Mouse (Mus musculus) heart, adult 2 months (tissue): Measurements from ENCODE around the gene Ptger1.

Experiments
- EP300 ChIP-seq: fragments of 200-500 bp; IDR thresholded peaks from 2 replicates; pipeline ENCODE4 v1.6.1; 2011; ENCODE audit warnings: low read depth, low read length, control low read depth; ENCODE audit not compliant: insufficient read depth
- POLR2A ChIP-seq: fragments of 200-500 bp; IDR thresholded peaks from 2 replicates; pipeline ENCODE4 v1.6.1; 2011; ENCODE audit warnings: mild to moderate bottlenecking, low read depth, low read length, control low read depth; ENCODE audit not compliant: insufficient read depth

DNA sequence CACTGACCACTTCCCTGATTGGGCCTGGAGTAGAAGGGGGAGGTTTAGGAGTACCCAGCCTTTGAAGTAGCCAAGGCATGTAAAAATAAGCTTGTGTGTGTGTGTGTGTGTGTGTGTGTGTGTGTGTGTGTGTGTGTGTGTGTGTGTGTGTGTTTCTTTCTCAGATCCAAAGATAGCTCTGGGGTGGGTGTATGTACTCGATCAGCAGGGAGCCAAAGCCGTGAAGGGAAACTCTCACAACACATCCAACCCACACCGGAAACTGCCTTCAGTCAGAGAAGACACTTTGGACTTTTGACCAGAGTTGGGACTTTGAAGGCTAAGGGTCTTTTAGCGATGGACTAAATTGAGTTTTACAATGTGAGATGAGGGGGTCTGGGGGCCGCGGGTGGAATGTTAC lies 16.8 kb upstream of the Ptger1 start:
- TF ChIP-seq POLR2A (no peak), EP300 (no peak)
